Mouse (Mus musculus): Measurements from ENCODE around the gene 5031439G07Rik.

- no peak for TF ChIP-seq CTCF (IDR thresholded peaks at IDR 0.05)
- no peak for TF ChIP-seq EP300 (IDR thresholded peaks at IDR 0.05; ENCODE audit: insufficient read depth, low read depth, low read length)
- no peak for TF ChIP-seq POLR2A (IDR thresholded peaks at IDR 0.05; ENCODE audit: insufficient read depth, low read depth, low read length)
These were observed 9.6 kb upstream of the 5031439G07Rik start for GRCm38 (mm10) chr15:84997768-84998454.
